Mouse (Mus musculus) frontal cortex, postnatal 25 days (tissue): ENCODE measurements at regions not wholly inside any gene's neighbourhood (a gene's known extent, or its start where the extent isn't known, plus 50 kb on each side); places are given as distances from the start of the nearest gene placed in this dataset.

Experiments used
- DNase-seq, 2 experiments: peaks; one replicate each; pipeline ENCODE4 v3.0.0; 2022; ENCODE audit warnings: low spot score in 2 of 2

DNA sequence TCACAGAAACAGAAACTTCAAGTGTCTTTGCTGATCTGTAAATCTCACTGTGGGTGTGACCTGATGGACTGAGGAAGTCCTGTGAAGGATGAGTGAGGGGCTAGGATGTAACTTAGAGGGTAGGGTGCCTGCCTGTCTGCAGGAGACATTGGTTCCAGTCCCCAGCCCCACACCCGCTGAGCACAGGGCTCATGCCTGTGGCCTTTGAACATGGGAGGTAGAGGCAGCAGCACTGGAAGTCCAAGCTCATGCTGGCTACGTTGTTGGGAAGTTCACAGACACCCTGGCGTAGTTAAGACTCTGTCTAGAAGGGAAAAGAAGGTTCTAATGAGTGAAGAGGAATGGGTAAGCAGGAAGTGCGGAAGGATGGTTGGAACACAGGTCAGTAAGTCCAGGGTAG is 59.7 kb upstream of the Tgm3 start:
- no peak for DNase-seq

DNA sequence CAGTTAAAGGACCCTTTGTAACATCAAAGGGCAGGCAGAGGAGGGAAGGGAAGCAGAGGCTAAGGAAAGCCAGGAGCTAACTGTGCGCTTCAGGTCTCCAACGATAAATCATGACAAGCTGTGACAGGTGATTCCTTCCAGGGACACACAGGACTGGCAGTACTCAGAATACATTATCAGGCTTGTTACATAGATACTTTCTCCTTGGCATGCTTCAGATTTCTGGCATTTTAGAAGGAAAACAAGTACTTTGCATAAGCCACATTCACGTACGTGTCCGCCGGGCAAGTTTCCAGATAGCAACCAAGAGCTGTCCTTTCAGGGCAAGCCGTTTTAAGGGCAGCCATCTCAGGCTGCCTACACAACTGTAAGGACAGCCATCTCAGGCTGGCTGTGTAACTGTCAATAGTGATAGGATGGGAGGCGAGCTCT is 56.9 kb upstream of the Tgm3 start:
- no peak for DNase-seq

DNA sequence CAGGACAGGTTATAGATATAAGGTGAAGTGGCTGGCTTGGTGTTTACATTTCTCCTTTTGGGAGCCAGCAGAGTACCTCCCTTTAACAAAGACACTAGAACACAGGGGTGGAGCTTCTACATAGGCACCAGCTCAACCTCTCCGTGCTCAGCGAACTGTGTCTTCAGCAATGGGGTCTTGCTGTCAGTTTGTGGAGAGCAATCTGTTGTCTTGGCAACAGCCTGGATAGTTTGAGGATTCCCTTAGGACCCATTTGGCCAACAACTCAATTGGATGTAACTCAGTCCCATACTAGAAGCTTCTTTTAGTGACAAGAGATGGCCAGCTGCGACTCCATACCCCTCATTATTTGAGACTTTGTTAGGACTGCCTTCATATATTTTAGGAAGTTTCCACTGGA is 54.0 kb upstream of the Tgm3 start:
- DNase-seq, result no peak

DNA sequence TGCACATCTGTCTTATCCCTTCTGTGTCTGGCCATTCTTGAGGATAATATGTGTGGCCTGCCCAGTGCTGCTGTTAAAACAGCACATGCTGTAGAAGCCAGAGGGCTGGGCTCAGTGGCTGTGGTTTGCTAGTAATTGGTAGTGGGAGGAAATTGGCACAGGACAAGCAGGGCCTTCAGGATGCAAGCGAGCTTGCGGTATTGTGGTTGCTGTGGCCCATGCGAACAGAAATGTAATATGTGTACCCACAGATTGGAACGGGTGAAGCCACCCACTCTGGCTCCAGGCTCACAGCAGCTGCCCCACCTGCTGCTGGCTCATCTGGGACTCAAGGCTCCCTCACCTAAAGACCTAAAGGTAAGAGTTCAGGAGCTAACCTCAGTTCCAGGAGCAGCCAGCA is 51.8 kb upstream of the Tgm3 start:
- no peak for DNase-seq

DNA sequence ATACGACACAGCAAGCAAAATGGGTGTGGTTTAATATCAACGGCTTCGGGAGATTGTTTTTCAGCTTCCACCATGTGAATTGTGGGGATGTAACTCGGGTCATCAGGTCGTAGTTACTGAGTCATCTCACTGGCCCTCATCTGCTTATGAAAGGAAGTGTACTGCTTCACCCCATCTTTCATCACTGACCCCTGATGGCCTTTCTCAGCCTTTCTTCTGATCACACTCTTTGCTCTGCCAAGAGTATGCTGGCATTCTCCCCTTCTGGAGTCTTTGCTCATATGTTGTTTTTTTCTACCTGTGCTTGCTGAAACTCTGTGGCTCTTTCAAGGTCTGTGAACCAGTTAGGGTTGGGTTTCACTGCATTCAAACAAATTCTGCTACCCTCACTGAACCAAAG is 50.6 kb upstream of the Tgm3 start:
- DNase-seq, result no peak
